Mouse (Mus musculus): ENCODE measurements around the gene Ankrd11. TPM values are rescaled to one million over a fixed set of nuclear protein-coding genes. Genes with fewer than 3 reads are reported as not detected.
"Not testable (repeated sequence)": the region's sequence is repeated elsewhere in the genome, so short reads cannot be mapped to it uniquely, and the experiment has no call there.

The Ankrd11 gene
- polyA plus RNA-seq, 1 experiment from 2014 or later, result 53.8 TPM

DNA sequence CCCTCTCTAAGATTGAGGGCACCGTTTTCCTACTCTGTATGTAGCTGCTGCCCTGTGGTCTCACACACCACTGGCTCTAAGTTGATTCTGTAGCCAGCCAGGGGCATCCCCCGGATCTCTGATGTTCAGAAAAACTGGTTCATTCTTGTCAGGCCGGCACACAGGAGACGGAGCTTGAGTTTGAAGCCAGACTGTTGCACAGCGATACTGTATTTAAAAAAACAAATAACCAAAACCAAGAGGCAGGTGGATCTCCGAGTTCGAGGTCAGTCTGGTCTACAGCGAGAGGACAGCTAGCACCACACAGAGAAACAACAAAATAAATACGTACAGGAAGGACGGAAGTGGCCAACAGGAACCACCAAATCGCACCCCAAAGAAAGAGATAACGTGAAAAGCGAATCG, 22.7 kb upstream of the Ankrd11 start:
- WGBS, result under 1% methylated on average over 14 of the region's 14 CpGs

DNA sequence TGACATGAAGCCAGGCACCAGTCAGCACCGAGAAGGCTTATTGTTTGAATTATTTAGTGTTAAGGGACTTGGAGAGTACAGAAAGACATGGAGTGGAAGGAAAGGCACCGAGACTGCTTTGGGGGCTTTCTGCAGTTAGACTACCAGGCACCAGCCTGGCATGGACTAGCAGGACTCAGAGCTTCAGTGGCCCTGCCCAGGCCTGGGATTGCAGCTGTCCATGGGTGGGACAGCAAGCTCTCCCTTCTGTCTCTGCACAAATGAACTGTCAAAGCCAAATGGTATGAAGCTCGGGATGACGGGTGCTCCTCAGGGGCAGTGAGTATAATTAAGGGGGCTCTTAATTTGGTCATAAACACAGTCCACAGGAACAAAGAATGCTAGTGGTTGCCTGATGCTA, 22.0 kb upstream of the Ankrd11 start:
- Histone ChIP-seq H3K27me3 (replicated peaks; ENCODE audit: control insufficient read depth, insufficient read depth, low read length) (no peaks in the 10 kb centered on the region), H3K36me3 (ENCODE audit: control insufficient read depth, insufficient read depth, low read length) (peaks cover 5% of the 10 kb centered on the region; the same call in 1 of the 2 replicates), H3K4me2 (peak overlapping the region; percentile 93), H3K4me3 (ENCODE audit: low read depth, low read length) (peak overlapping the region; percentile 95), H3K27ac (ENCODE audit: low read depth, low read length) (peak overlapping the region; percentile 92; the same call in 1 of the 2 replicates), H3K4me1 (replicated peaks; ENCODE audit: control insufficient read depth, insufficient read depth, low read length) (peaks cover 17% of the 10 kb centered on the region), H3K9me3 (ENCODE audit: control insufficient read depth, low read length) (no peaks in the 10 kb centered on the region), H3K9ac (ENCODE audit: low read depth, low read length) (peak overlapping the region; percentile 99)
- ATAC-seq (replicated peaks; ENCODE audit: low FRiP score), result no peak
- WGBS, result 85% methylated on average over 4 of the region's 4 CpGs
- DNase-seq (ENCODE audit: low spot score), result no peak

More for the DNA sequence above, 22.7 kb upstream of the Ankrd11 start:
- Histone ChIP-seq H3K9ac (ENCODE audit: low read depth, low read length) (peak overlapping the region; percentile 99), H3K27me3 (replicated peaks; ENCODE audit: control insufficient read depth, insufficient read depth, low read length) (no peaks in the 10 kb centered on the region), H3K4me1 (replicated peaks; ENCODE audit: control insufficient read depth, insufficient read depth, low read length) (peaks cover 17% of the 10 kb centered on the region), H3K27ac (ENCODE audit: low read depth, low read length) (peak overlapping the region; percentile 92), H3K9me3 (ENCODE audit: control insufficient read depth, low read length) (no peaks in the 10 kb centered on the region), H3K4me3 (ENCODE audit: low read depth, low read length) (peak overlapping the region; percentile 95), H3K4me2 (peak overlapping the region; percentile 93), H3K36me3 (ENCODE audit: control insufficient read depth, insufficient read depth, low read length) (peaks cover 5% of the 10 kb centered on the region; the same call in 1 of the 2 replicates)
- ATAC-seq (replicated peaks; ENCODE audit: low FRiP score), result peak; percentile 22
- no peak for DNase-seq (ENCODE audit: low spot score)

GRCm38 (mm10) chr8:123062721-123063120, 20.6 kb upstream of the Ankrd11 start, which contains the start of gene Spg7:
Spg7 (plus strand) TSS chr8:123062942.
- Histone ChIP-seq H3K9ac (ENCODE audit: low read depth, low read length) (0 out of 2 replicates have a peak within 1 kb of the TSS, but pooled peaks have one; percentile 99), H3K27ac (ENCODE audit: low read depth, low read length) (no peak within 1 kb of the TSS), H3K27me3 (replicated peaks; ENCODE audit: control insufficient read depth, insufficient read depth, low read length) (no peaks in the 10 kb centered on the region), H3K9me3 (ENCODE audit: control insufficient read depth, low read length) (no peaks in the 10 kb centered on the region), H3K4me1 (replicated peaks; ENCODE audit: control insufficient read depth, insufficient read depth, low read length) (peaks cover 17% of the 10 kb centered on the region), H3K36me3 (ENCODE audit: control insufficient read depth, insufficient read depth, low read length) (peaks cover 4% of the 10 kb centered on the region; the same call in 1 of the 2 replicates), H3K4me2 (no peak within 1 kb of the TSS; the same call in 1 of the 2 replicates), H3K4me3 (ENCODE audit: low read depth, low read length) (no peak within 1 kb of the TSS)
- 75% methylated on average over 7 of the region's 7 CpGs for WGBS
- DNase-seq (ENCODE audit: low spot score) (no peak), ATAC-seq (replicated peaks; ENCODE audit: low FRiP score) (no peak)

DNA sequence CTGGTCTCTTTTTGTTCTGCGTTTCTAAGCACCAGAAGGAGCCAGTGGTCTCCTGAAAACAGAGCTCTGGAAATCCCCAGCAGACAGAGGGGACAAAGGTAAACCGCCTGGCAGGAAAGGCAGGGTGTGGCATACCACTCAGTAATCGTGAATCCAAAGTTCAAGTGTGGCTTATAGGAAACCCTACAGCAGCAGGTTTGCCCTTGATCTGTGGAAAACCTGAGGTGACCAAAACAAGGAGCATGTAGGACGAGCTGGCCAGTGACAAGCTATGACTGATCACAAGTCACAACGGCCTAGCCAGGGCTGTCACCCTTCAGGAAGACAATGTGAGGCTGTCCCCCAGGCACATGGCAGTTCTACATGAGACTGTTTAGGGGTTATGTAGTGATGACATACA, 9.4 kb upstream of the Ankrd11 start:
- Histone ChIP-seq H3K4me3 (ENCODE audit: low read depth, low read length) (no peak overlapping the region), H3K4me2 (peak overlapping the region; percentile 20; the same call in 1 of the 2 replicates), H3K36me3 (ENCODE audit: control insufficient read depth, insufficient read depth, low read length) (no peaks in the 10 kb centered on the region), H3K27me3 (replicated peaks; ENCODE audit: control insufficient read depth, insufficient read depth, low read length) (no peaks in the 10 kb centered on the region), H3K9ac (ENCODE audit: low read depth, low read length) (no peak overlapping the region), H3K9me3 (ENCODE audit: control insufficient read depth, low read length) (no peaks in the 10 kb centered on the region), H3K4me1 (replicated peaks; ENCODE audit: control insufficient read depth, insufficient read depth, low read length) (peaks cover 3% of the 10 kb centered on the region; the same call in 1 of the 2 replicates), H3K27ac (ENCODE audit: low read depth, low read length) (peak overlapping the region; percentile 52)
- 64% methylated on average over 5 of the region's 5 CpGs for WGBS
- DNase-seq (ENCODE audit: low spot score) (no peak), ATAC-seq (replicated peaks; ENCODE audit: low FRiP score) (no peak)

DNA sequence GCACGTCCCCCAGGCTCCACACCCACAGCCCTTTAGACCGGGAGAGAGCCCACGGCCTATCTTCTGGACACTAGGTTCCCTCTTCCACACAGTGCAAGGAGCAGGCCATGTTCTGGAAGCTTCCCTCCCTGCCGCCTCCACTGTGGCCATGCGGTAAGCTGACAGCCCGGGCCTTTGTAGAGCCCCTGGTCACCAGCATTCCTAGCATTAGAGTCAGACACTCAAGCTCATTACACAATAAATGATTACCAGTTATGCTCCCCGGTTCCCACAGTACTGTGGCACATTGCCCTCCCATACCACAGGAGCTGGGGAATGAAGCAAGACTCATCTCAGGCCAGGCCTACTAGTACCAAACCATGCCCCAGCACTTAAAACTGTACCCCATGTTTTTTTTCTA, 6.3 kb upstream of the Ankrd11 start:
- H3K36me3 ChIP-seq (ENCODE audit: control insufficient read depth, insufficient read depth, low read length), result no peaks in the 10 kb centered on the region
- no peak overlapping the region for H3K27ac ChIP-seq (ENCODE audit: low read depth, low read length)
- no peak overlapping the region for H3K4me3 ChIP-seq (ENCODE audit: low read depth, low read length)
- H3K4me2 ChIP-seq, result no peak overlapping the region
- H3K9me3 ChIP-seq (ENCODE audit: control insufficient read depth, low read length), result no peaks in the 10 kb centered on the region
- WGBS, result 89% methylated on average over 7 of the region's 7 CpGs
- H3K4me1 ChIP-seq (replicated peaks; ENCODE audit: control insufficient read depth, insufficient read depth, low read length), result peaks cover 8% of the 10 kb centered on the region
- DNase-seq (ENCODE audit: low spot score), result no peak
- no peaks in the 10 kb centered on the region for H3K27me3 ChIP-seq (replicated peaks; ENCODE audit: control insufficient read depth, insufficient read depth, low read length)
- no peak for ATAC-seq (replicated peaks; ENCODE audit: low FRiP score)
- H3K9ac ChIP-seq (ENCODE audit: low read depth, low read length), result no peak overlapping the region

GRCm38 (mm10) chr8:123047827-123048226, 5.8 kb upstream of the Ankrd11 start:
- Histone ChIP-seq H3K9me3 (ENCODE audit: control insufficient read depth, low read length) (no peaks in the 10 kb centered on the region), H3K36me3 (ENCODE audit: control insufficient read depth, insufficient read depth, low read length) (no peaks in the 10 kb centered on the region), H3K4me1 (replicated peaks; ENCODE audit: control insufficient read depth, insufficient read depth, low read length) (peaks cover 10% of the 10 kb centered on the region), H3K4me2 (no peak overlapping the region), H3K4me3 (ENCODE audit: low read depth, low read length) (no peak overlapping the region), H3K9ac (ENCODE audit: low read depth, low read length) (no peak overlapping the region), H3K27ac (ENCODE audit: low read depth, low read length) (no peak overlapping the region), H3K27me3 (replicated peaks; ENCODE audit: control insufficient read depth, insufficient read depth, low read length) (no peaks in the 10 kb centered on the region)
- WGBS, result 89% methylated on average over 7 of the region's 7 CpGs
- ATAC-seq (replicated peaks; ENCODE audit: low FRiP score) (no peak), DNase-seq (ENCODE audit: low spot score) (no peak)

- ATAC-seq (replicated peaks; ENCODE audit: low FRiP score) (no peak), DNase-seq (ENCODE audit: low spot score) (no peak)
- no peaks in the 10 kb centered on the region for H3K27me3 ChIP-seq (replicated peaks; ENCODE audit: control insufficient read depth, insufficient read depth, low read length)
- no peak overlapping the region for H3K27ac ChIP-seq (ENCODE audit: low read depth, low read length)
- peaks cover 7% of the 10 kb centered on the region for H3K4me1 ChIP-seq (replicated peaks; ENCODE audit: control insufficient read depth, insufficient read depth, low read length)
- H3K4me3 ChIP-seq (ENCODE audit: low read depth, low read length), result no peak overlapping the region
- no peaks in the 10 kb centered on the region for H3K36me3 ChIP-seq (ENCODE audit: control insufficient read depth, insufficient read depth, low read length)
- no peaks in the 10 kb centered on the region for H3K9me3 ChIP-seq (ENCODE audit: control insufficient read depth, low read length)
- 79% methylated on average over 4 of the region's 4 CpGs for whole genome bisulfite sequencing
- H3K9ac ChIP-seq (ENCODE audit: low read depth, low read length), result no peak overlapping the region
- H3K4me2 ChIP-seq, result no peak overlapping the region
Observed at GRCm38 (mm10) chr8:123046706-123047105, 4.6 kb upstream of the Ankrd11 start.

GRCm38 (mm10) chr8:123044743-123045425, 2.8 kb upstream of the Ankrd11 start:
- not testable (repeated sequence) for H3K9me3 ChIP-seq (ENCODE audit: control insufficient read depth, low read length); H3K36me3 ChIP-seq (ENCODE audit: control insufficient read depth, insufficient read depth, low read length); H3K27me3 ChIP-seq (replicated peaks; ENCODE audit: control insufficient read depth, insufficient read depth, low read length); H3K9ac ChIP-seq (ENCODE audit: low read depth, low read length); H3K27ac ChIP-seq (ENCODE audit: low read depth, low read length); ATAC-seq (replicated peaks; ENCODE audit: low FRiP score); H3K4me2 ChIP-seq; DNase-seq (ENCODE audit: low spot score); H3K4me3 ChIP-seq (ENCODE audit: low read depth, low read length)
- peaks cover 14% of the 10 kb centered on the region for H3K4me1 ChIP-seq (replicated peaks; ENCODE audit: control insufficient read depth, insufficient read depth, low read length)
- WGBS, result 90% methylated on average over 23 of the region's 23 CpGs

GRCm38 (mm10) chr8:123043941-123044340, 1.9 kb upstream of the Ankrd11 start:
- H3K27me3 ChIP-seq (replicated peaks; ENCODE audit: control insufficient read depth, insufficient read depth, low read length), result no peaks in the 10 kb centered on the region
- no peak for DNase-seq (ENCODE audit: low spot score)
- ATAC-seq (replicated peaks; ENCODE audit: low FRiP score), result no peak
- no peak overlapping the region for H3K9ac ChIP-seq (ENCODE audit: low read depth, low read length)
- WGBS, result 83% methylated on average over 3 of the region's 3 CpGs
- peaks cover 23% of the 10 kb centered on the region for H3K4me1 ChIP-seq (replicated peaks; ENCODE audit: control insufficient read depth, insufficient read depth, low read length)
- H3K4me3 ChIP-seq (ENCODE audit: low read depth, low read length), result no peak overlapping the region
- no peaks in the 10 kb centered on the region for H3K36me3 ChIP-seq (ENCODE audit: control insufficient read depth, insufficient read depth, low read length)
- H3K27ac ChIP-seq (ENCODE audit: low read depth, low read length), result no peak overlapping the region
- peak overlapping the region; percentile 78 for H3K4me2 ChIP-seq
- H3K9me3 ChIP-seq (ENCODE audit: control insufficient read depth, low read length), result no peaks in the 10 kb centered on the region
